Mouse (Mus musculus) MEL (cell line): ENCODE measurements at regions not wholly inside any gene's neighbourhood (a gene's known extent, or its start where the extent isn't known, plus 50 kb on each side); places are given as distances from the start of the nearest gene placed in this dataset.
"Not testable (repeated sequence)": the region's sequence is repeated elsewhere in the genome, so short reads cannot be mapped to it uniquely, and the experiment has no call there.

ENCODE experiments used
- DNase-seq: peaks from one replicate; pipeline ENCODE4 v3.0.0; 2011; ENCODE audit warnings: low read depth, low spot score
- H3K27ac ChIP-seq: 2 replicates; pipeline ENCODE4 v1.5.1; 2012; ENCODE audit warnings: low read depth, mild to moderate bottlenecking, control low read depth, low read length, moderate library complexity; ENCODE audit not compliant: control insufficient read depth
- H3K27me3 ChIP-seq, 2 experiments: fragments of 150-350 bp in 1 of 2; sonication (generic) in 1 of 2; 2 replicates each; pipeline ENCODE4 v1.6.1; 2012; ENCODE audit warnings: low read length in 2 of 2, mild to moderate bottlenecking in 2 of 2, improper control_type of control experiment in 1 of 2, moderate library complexity in 1 of 2; ENCODE audit not compliant: insufficient read depth in 2 of 2, control insufficient read depth in 1 of 2
- H3K36me3 ChIP-seq, 2 experiments: 2 replicates each; pipeline ENCODE4 v1.6.1; 2012 to 2014; ENCODE audit warnings: low read length in 2 of 2, improper control_type of control experiment in 1 of 2, inconsistent platforms in 1 of 2, mild to moderate bottlenecking in 1 of 2; ENCODE audit not compliant: insufficient read depth in 2 of 2, control insufficient read depth in 1 of 2
- H3K4me1 ChIP-seq, 2 experiments: fragments of 150-350 bp in 1 of 2; sonication (generic) in 1 of 2; 2 replicates each; pipeline ENCODE4 v1.6.1; 2012; ENCODE audit warnings: low read length in 2 of 2, improper control_type of control experiment in 1 of 2, mild to moderate bottlenecking in 1 of 2; ENCODE audit not compliant: insufficient read depth in 2 of 2, control insufficient read depth in 1 of 2
- H3K4me3 ChIP-seq, 2 experiments: fragments of 150-350 bp in 1 of 2; sonication (generic) in 1 of 2; 2 replicates each; pipeline ENCODE4 v1.5.1; 2012; ENCODE audit warnings: low read depth in 2 of 2, low read length in 2 of 2, mild to moderate bottlenecking in 2 of 2, moderate library complexity in 2 of 2, control low read depth in 1 of 2, improper control_type of control experiment in 1 of 2; ENCODE audit not compliant: control insufficient read depth in 1 of 2, insufficient read depth in 1 of 2
- H3K79me2 ChIP-seq: 2 replicates; pipeline ENCODE4 v1.6.1; 2012; ENCODE audit warnings: mild to moderate bottlenecking, low read length, moderate library complexity; ENCODE audit not compliant: control insufficient read depth, poor library complexity, insufficient read depth
- H3K9ac ChIP-seq: 2 replicates; pipeline ENCODE4 v1.6.1; 2012; ENCODE audit warnings: low read depth, mild to moderate bottlenecking, control low read depth, low read length, moderate library complexity; ENCODE audit not compliant: control insufficient read depth, poor library complexity, severe bottlenecking
- H3K9me3 ChIP-seq: fragments of 150-350 bp; sonication (generic); replicated peaks from 2 replicates; pipeline ENCODE4 v1.6.1; 2012; ENCODE audit warnings: mild to moderate bottlenecking, low read length, improper control_type of control experiment, moderate library complexity; ENCODE audit not compliant: insufficient read depth
- BHLHE40 ChIP-seq: IDR thresholded peaks from 2 replicates; pipeline ENCODE4 v1.6.1; 2012; ENCODE audit warnings: low read depth, mild to moderate bottlenecking, inconsistent platforms, low read length, improper control_type of control experiment, borderline replicate concordance
- CHD1 ChIP-seq: IDR thresholded peaks from 2 replicates; pipeline ENCODE4 v1.6.1; 2012; ENCODE audit warnings: low read depth, mild to moderate bottlenecking, inconsistent platforms, low read length, improper control_type of control experiment
- CHD2 ChIP-seq: IDR thresholded peaks from 2 replicates; pipeline ENCODE4 v1.6.1; 2011; ENCODE audit warnings: low read length, improper control_type of control experiment
- CTCF ChIP-seq, 3 experiments: IDR thresholded peaks in 2 of 3; conservative IDR thresholded peaks in 1 of 3; 2 replicates each; pipeline ENCODE4 v1.5.1; 2011 to 2012; ENCODE audit warnings: low read length in 3 of 3, low read depth in 2 of 3, mild to moderate bottlenecking in 2 of 3, improper control_type of control experiment in 1 of 3, inconsistent platforms in 1 of 3, mixed read lengths in 1 of 3, moderate library complexity in 1 of 3; ENCODE audit not compliant: control insufficient read depth in 1 of 3, insufficient read depth in 1 of 3, poor library complexity in 1 of 3, severe bottlenecking in 1 of 3
- EP300 ChIP-seq, 2 experiments: IDR thresholded peaks; 2 replicates each; pipeline ENCODE4 v1.6.1; 2011; ENCODE audit warnings: improper control_type of control experiment in 2 of 2, low read length in 2 of 2, low read depth in 1 of 2, mild to moderate bottlenecking in 1 of 2
- ETS1 ChIP-seq: IDR thresholded peaks from 2 replicates; pipeline ENCODE4 v1.6.1; 2012; ENCODE audit warnings: low read depth, mild to moderate bottlenecking, inconsistent platforms, low read length, improper control_type of control experiment, moderate library complexity
- GABPA ChIP-seq: IDR thresholded peaks from 2 replicates; pipeline ENCODE4 v1.6.1; 2012; ENCODE audit warnings: low read depth, mild to moderate bottlenecking, inconsistent platforms, low read length, improper control_type of control experiment, moderate library complexity
- JUND ChIP-seq: IDR thresholded peaks from 2 replicates; pipeline ENCODE4 v1.6.1; 2011; ENCODE audit warnings: low read depth, mild to moderate bottlenecking, improper control_type of control experiment, low read length
- KAT2A ChIP-seq: conservative IDR thresholded peaks from 2 replicates; pipeline ENCODE4 v1.6.1; 2012; ENCODE audit warnings: low read depth, low read length, improper control_type of control experiment, inconsistent platforms
- MAX ChIP-seq: IDR thresholded peaks from 2 replicates; pipeline ENCODE4 v1.6.1; 2011; ENCODE audit warnings: low read length, improper control_type of control experiment
- MYB ChIP-seq: IDR thresholded peaks from 2 replicates; pipeline ENCODE4 v1.6.1; 2011; ENCODE audit warnings: mild to moderate bottlenecking, low read depth, low read length, improper control_type of control experiment
- NELFE ChIP-seq: IDR thresholded peaks from 2 replicates; pipeline ENCODE4 v1.6.1; 2011; ENCODE audit warnings: low read depth, low read length, improper control_type of control experiment
- POLR2AphosphoS5 ChIP-seq: IDR thresholded peaks from 2 replicates; pipeline ENCODE4 v1.6.1; 2012; ENCODE audit warnings: low read depth, borderline replicate concordance, mild to moderate bottlenecking, inconsistent platforms, low read length, moderate library complexity, mixed read lengths
- RAD21 ChIP-seq: IDR thresholded peaks from 2 replicates; pipeline ENCODE4 v1.6.1; 2011; ENCODE audit warnings: mild to moderate bottlenecking, low read depth, low read length, improper control_type of control experiment
- RCOR1 ChIP-seq: IDR thresholded peaks from 2 replicates; pipeline ENCODE4 v1.6.1; 2012; ENCODE audit warnings: low read depth, mild to moderate bottlenecking, inconsistent platforms, low read length, improper control_type of control experiment
- SIN3A ChIP-seq: IDR thresholded peaks from 2 replicates; pipeline ENCODE4 v1.6.1; 2012; ENCODE audit warnings: low read length, improper control_type of control experiment, inconsistent platforms
- SMC3 ChIP-seq: IDR thresholded peaks from 2 replicates; pipeline ENCODE4 v1.6.1; 2011; ENCODE audit warnings: low read depth, low read length, improper control_type of control experiment
- UBTF ChIP-seq: IDR thresholded peaks from 2 replicates; pipeline ENCODE4 v1.6.1; 2012; ENCODE audit warnings: low read depth, mild to moderate bottlenecking, inconsistent platforms, low read length, improper control_type of control experiment, moderate library complexity, borderline replicate concordance; ENCODE audit not compliant: insufficient read depth
- USF2 ChIP-seq, 2 experiments: IDR thresholded peaks; 2 replicates each; pipeline ENCODE4 v1.6.1; 2011 to 2012; ENCODE audit warnings: improper control_type of control experiment in 2 of 2, low read length in 2 of 2, borderline replicate concordance in 1 of 2, inconsistent platforms in 1 of 2, low read depth in 1 of 2, mild to moderate bottlenecking in 1 of 2; ENCODE audit not compliant: insufficient read depth in 1 of 2
- ZC3H11A ChIP-seq: IDR thresholded peaks from 2 replicates; pipeline ENCODE4 v1.6.1; 2012; ENCODE audit warnings: low read depth, mild to moderate bottlenecking, inconsistent platforms, low read length, improper control_type of control experiment
- ZNF384 ChIP-seq: IDR thresholded peaks from 2 replicates; pipeline ENCODE4 v1.6.1; 2012; ENCODE audit warnings: low read depth, mild to moderate bottlenecking, inconsistent platforms, low read length, improper control_type of control experiment

DNA sequence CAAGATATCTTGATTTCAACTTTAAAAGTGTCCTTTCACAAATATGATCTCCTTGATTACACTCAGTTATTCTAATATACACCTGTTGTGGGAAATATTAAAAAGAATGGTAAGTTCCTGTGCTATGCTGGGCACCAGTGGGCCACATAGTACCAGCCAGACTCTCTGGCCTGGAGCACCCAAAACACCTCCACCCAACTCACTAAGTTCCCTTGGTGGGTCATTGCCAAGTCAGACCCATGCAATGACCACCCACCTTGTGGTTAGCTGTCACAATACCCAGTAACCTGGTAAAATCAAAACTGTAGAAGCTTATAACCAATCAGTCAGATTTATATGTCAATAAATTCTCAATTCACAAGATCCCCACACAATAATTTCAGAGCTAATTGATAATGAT, 67.1 kb upstream of the Vrk2 start:
- Histone ChIP-seq H3K9me3 (no peaks in the 10 kb centered on the region), H3K36me3 (no peaks in the 10 kb centered on the region), H3K9ac (no peak overlapping the region), H3K27ac (no peak overlapping the region), H3K4me3 (no peak overlapping the region), H3K79me2 (no peaks in the 10 kb centered on the region), H3K4me1 (no peaks in the 10 kb centered on the region), H3K27me3 (no peaks in the 10 kb centered on the region; a peak in 1 of 4 replicates)
- DNase-seq, result no peak
- no peak for TF ChIP-seq NELFE
- no peak for TF ChIP-seq MYB
- no peak for TF ChIP-seq CTCF (IDR thresholded peaks at IDR 0.05 in 2 of 3, conservative IDR thresholded peaks at IDR 0.05 in 1 of 3; ENCODE audit: control insufficient read depth in 1 of 3, insufficient read depth in 1 of 3, low read depth in 2 of 3, low read length in 3 of 3, poor library complexity in 1 of 3, severe bottlenecking in 1 of 3)
- TF ChIP-seq USF2 (IDR thresholded peaks at IDR 0.05; ENCODE audit: borderline replicate concordance in 1 of 2, insufficient read depth in 1 of 2, low read depth in 1 of 2, low read length in 2 of 2), result no peak
- no peak for TF ChIP-seq GABPA
- TF ChIP-seq CHD1, result no peak
- no peak for TF ChIP-seq JUND
- TF ChIP-seq ETS1, result no peak
- TF ChIP-seq ZNF384, result no peak
- TF ChIP-seq UBTF, result no peak
- no peak for TF ChIP-seq BHLHE40
- no peak for TF ChIP-seq CHD2
- no peak for TF ChIP-seq SMC3
- TF ChIP-seq SIN3A, result no peak
- TF ChIP-seq MAX, result no peak
- no peak for TF ChIP-seq KAT2A
- TF ChIP-seq EP300 (IDR thresholded peaks at IDR 0.05; ENCODE audit: low read depth in 1 of 2, low read length in 2 of 2), result no peak
- no peak for TF ChIP-seq RCOR1
- no peak for TF ChIP-seq POLR2AphosphoS5

DNA sequence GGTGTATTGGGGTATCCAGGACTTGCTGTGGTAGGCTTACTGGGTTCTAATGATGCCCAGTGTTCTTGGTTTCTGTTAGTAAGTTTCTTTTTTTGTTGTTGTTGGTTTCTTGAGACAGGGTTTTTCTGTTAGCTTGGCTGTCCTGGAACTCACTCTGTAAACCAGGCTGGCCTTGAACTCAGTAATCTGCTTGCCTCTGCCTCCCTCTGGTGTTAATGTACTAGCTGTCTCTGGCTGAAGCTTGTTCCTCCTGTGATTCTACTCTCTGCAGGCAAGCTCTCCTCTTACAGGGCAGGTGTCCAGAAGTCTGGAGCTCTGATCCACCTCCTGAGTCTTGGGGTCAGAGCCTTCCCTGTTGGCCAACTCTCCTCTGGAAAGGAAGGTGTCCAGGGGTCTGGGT, 55.4 kb upstream of the Vrk2 start:
- not testable (repeated sequence) for DNase-seq, H3K9me3 ChIP-seq, H3K4me3 ChIP-seq

More for the DNA sequence above, 55.4 kb upstream of the Vrk2 start:
- not testable (repeated sequence) for H3K4me1 ChIP-seq, H3K36me3 ChIP-seq, H3K27ac ChIP-seq
- TF ChIP-seq CTCF (IDR thresholded peaks at IDR 0.05 in 2 of 3, conservative IDR thresholded peaks at IDR 0.05 in 1 of 3; ENCODE audit: control insufficient read depth in 1 of 3, insufficient read depth in 1 of 3, low read depth in 2 of 3, low read length in 3 of 3, poor library complexity in 1 of 3, severe bottlenecking in 1 of 3) (peak in 1 of 3 experiments; percentile 31; a peak in 2 of 6 replicates), ZC3H11A (peak; percentile 23; the same call in 1 of the 2 replicates), SMC3 (peak; percentile 43), RAD21 (peak; percentile 47)
- TF ChIP-seq, all 39 proteins: peak for 4; not testable (repeated sequence) for 35
- H3K79me2 ChIP-seq, H3K9ac ChIP-seq, H3K27me3 ChIP-seq: not testable (repeated sequence)
